Mouse (Mus musculus) liver, embryonic 11.5 days (tissue): ENCODE measurements around the gene Pde5a. TPM values are rescaled to one million over a fixed set of nuclear protein-coding genes. Genes with fewer than 3 reads are reported as not detected.

Source experiments
- ATAC-seq: fragments of 200-750 bp; cut with Nextera tagmentation; replicated peaks from 2 replicates; pipeline ENCODE4 v1.8.0; 2017; ENCODE audit warnings: moderate number of reproducible peaks, mild to moderate bottlenecking, moderate TSS enrichment, moderate library complexity; ENCODE audit not compliant: low FRiP score
- DNase-seq: peaks from one replicate; pipeline ENCODE4 v3.0.0-alpha.2; 2017; ENCODE audit warnings: low spot score
- H3K27ac ChIP-seq: fragments of 300-500 bp; sonication (generic); 2 replicates; pipeline ENCODE4 v1.5.1; 2014; ENCODE audit warnings: mild to moderate bottlenecking, low read depth, low read length, control low read depth
- H3K27me3 ChIP-seq: fragments of 300-500 bp; sonication (generic); replicated peaks from 2 replicates; pipeline ENCODE4 v1.6.1; 2014; ENCODE audit warnings: low read length, mixed read lengths; ENCODE audit not compliant: control insufficient read depth, insufficient read depth
- H3K36me3 ChIP-seq: fragments of 300-500 bp; sonication (generic); 2 replicates; pipeline ENCODE4 v1.6.1; 2014; ENCODE audit warnings: mild to moderate bottlenecking, low read length, moderate library complexity, mixed read lengths; ENCODE audit not compliant: control insufficient read depth, insufficient read depth
- H3K4me1 ChIP-seq: fragments of 300-500 bp; sonication (generic); replicated peaks from 2 replicates; pipeline ENCODE4 v1.6.1; 2014; ENCODE audit warnings: low read length, mixed read lengths; ENCODE audit not compliant: control insufficient read depth, insufficient read depth
- H3K4me2 ChIP-seq: fragments of 300-500 bp; sonication (generic); 2 replicates; pipeline ENCODE4 v1.6.1; 2014; ENCODE audit warnings: mild to moderate bottlenecking, control low read depth, moderate library complexity
- H3K4me3 ChIP-seq: fragments of 300-500 bp; sonication (generic); 2 replicates; pipeline ENCODE4 v1.5.1; 2014; ENCODE audit warnings: low read depth, low read length, control low read depth
- H3K9ac ChIP-seq: fragments of 300-500 bp; sonication (generic); 2 replicates; pipeline ENCODE4 v1.6.1; 2014; ENCODE audit warnings: low read depth, low read length, control low read depth
- H3K9me3 ChIP-seq: fragments of 300-500 bp; sonication (generic); 2 replicates; pipeline ENCODE4 v1.6.1; 2016; ENCODE audit warnings: low read length, inconsistent platforms, mixed read lengths; ENCODE audit not compliant: control insufficient read depth
- WGBS: fragments of 180-500 bp; shearing (Covaris S2); extraction: QIAGEN DNeasy Blood & Tissue Kit; methylation state at CpG from one replicate; pipeline ENCODE4 v1.1.7; 2014; 5-methylcytosine and 5-hydroxymethylcytosine counted together
- polyA plus RNA-seq: library from polyadenylated mRNA; unstranded; fragments of >200 nt; fragmentation: Nextera tagmentation; extraction: Ambion mirVana; gene quantifications from 2 replicates; pipeline ENCODE4 v1.2.1, GENCODE M21; 2014

The Pde5a gene
- polyA plus RNA-seq, 1 experiment from 2014 or later = 4.9 TPM

GRCm38 (mm10) chr3:122814531-122814930, 85.8 kb downstream of the Pde5a start:
- H3K4me2 ChIP-seq = no peak overlapping the region
- H3K4me3 ChIP-seq = no peak overlapping the region
- no peak for ATAC-seq
- no peaks in the 10 kb centered on the region for H3K36me3 ChIP-seq
- no peaks in the 10 kb centered on the region for H3K9me3 ChIP-seq
- H3K4me1 ChIP-seq = no peaks in the 10 kb centered on the region
- no peak overlapping the region for H3K9ac ChIP-seq
- H3K27me3 ChIP-seq = no peaks in the 10 kb centered on the region
- 72% methylated on average over 4 of the region's 4 CpGs for WGBS
- no peak overlapping the region for H3K27ac ChIP-seq
- DNase-seq = no peak

- no peak overlapping the region for H3K4me2 ChIP-seq
- H3K4me1 ChIP-seq = no peaks in the 10 kb centered on the region
- no peak overlapping the region for H3K9ac ChIP-seq
- H3K4me3 ChIP-seq = no peak overlapping the region
- WGBS = 82% methylated on average over 5 of the region's 5 CpGs
- no peaks in the 10 kb centered on the region for H3K36me3 ChIP-seq
- DNase-seq = no peak
- H3K27me3 ChIP-seq = no peaks in the 10 kb centered on the region
- H3K9me3 ChIP-seq = no peaks in the 10 kb centered on the region
- no peak for ATAC-seq
- H3K27ac ChIP-seq = no peak overlapping the region
These were observed 89.5 kb downstream of the Pde5a start for GRCm38 (mm10) chr3:122818282-122818681.

DNA sequence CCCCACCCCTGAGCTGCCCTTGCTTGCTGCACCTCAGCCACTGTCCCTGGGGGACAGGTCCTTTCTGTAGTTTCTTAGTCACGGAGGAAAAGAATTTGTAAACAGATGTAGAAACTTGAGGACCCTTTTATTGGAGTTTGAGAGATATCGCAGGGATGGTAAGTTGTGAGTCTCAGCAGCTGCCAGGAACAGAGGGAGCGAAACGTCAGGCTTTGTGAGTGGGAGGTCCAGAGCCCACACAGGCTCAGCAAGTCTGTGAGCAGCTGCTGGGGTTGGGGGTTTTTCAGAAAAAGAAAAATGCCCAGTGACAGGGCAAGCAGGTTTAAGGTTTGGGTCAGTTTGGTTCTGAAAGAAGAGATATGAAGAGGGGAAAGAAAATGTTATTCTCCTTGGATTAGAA, 92.0 kb downstream of the Pde5a start:
- Histone ChIP-seq H3K4me2 (no peak overlapping the region), H3K9ac (no peak overlapping the region), H3K36me3 (no peaks in the 10 kb centered on the region), H3K9me3 (no peaks in the 10 kb centered on the region), H3K4me1 (no peaks in the 10 kb centered on the region), H3K4me3 (no peak overlapping the region), H3K27me3 (no peaks in the 10 kb centered on the region), H3K27ac (no peak overlapping the region)
- 62% methylated on average over 4 of the region's 4 CpGs for WGBS
- DNase-seq (no peak), ATAC-seq (no peak)

DNA sequence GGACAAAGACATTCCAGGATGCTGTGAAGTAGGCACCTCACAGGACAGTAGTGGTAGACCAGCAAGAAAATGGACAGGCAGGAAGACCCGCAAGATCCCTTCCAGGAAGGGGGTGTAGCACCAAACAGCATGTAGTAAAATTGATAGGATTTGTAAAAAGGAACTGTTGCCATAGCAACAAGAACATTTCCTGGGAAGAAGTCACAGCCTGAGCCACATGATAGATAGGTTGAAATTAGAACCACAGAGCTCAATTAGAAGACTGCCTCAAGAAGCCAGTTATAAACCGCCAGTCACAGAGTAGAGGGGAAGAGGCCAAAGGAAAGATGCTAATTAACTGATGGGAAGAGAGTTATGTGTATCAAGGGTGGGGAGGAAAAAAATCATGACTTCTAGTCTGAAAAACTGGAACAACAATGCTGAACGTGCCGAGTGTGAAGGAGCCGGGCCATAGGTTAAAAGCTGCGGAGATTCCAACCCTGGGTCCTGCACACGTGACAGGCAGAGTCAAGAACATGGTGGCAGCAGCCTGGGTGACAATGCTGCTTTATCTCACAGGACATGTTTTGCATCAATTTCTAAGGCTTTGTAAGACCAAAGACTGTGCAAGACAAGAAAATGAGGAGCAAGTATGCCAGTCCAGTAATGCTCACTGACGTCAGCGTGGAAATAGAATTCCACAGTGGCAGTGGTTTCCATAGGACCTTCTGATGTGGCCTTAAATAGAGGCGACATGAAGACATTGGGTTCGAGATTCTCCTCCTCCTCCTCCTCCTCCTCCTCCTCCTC, 99.7 kb downstream of the Pde5a start:
- Histone ChIP-seq H3K36me3 (no peaks in the 10 kb centered on the region), H3K27me3 (no peaks in the 10 kb centered on the region), H3K9me3 (no peaks in the 10 kb centered on the region), H3K27ac (no peak overlapping the region), H3K9ac (no peak overlapping the region), H3K4me3 (no peak overlapping the region), H3K4me1 (no peaks in the 10 kb centered on the region), H3K4me2 (no peak overlapping the region)
- DNase-seq (no peak), ATAC-seq (no peak)
- WGBS = 88% methylated on average over 11 of the region's 11 CpGs

- DNase-seq (no peak), ATAC-seq (no peak)
- no peaks in the 10 kb centered on the region for H3K9me3 ChIP-seq
- H3K27ac ChIP-seq = no peak overlapping the region
- no peaks in the 10 kb centered on the region; the same call in 1 of the 2 replicates for H3K4me1 ChIP-seq
- no peak overlapping the region for H3K9ac ChIP-seq
- H3K27me3 ChIP-seq = no peaks in the 10 kb centered on the region
- no peaks in the 10 kb centered on the region for H3K36me3 ChIP-seq
- H3K4me3 ChIP-seq = no peak overlapping the region
- no peak overlapping the region for H3K4me2 ChIP-seq
- 55% methylated on average over 5 of the region's 5 CpGs for WGBS
These were observed 105.8 kb downstream of the Pde5a start for GRCm38 (mm10) chr3:122834519-122834918.

GRCm38 (mm10) chr3:122835097-122835850, 106.5 kb downstream of the Pde5a start:
- no peak overlapping the region for H3K27ac ChIP-seq
- no peak for DNase-seq
- no peaks in the 10 kb centered on the region for H3K27me3 ChIP-seq
- H3K9ac ChIP-seq = no peak overlapping the region
- WGBS = 83% methylated on average over 8 of the region's 8 CpGs
- H3K9me3 ChIP-seq = no peaks in the 10 kb centered on the region
- no peaks in the 10 kb centered on the region for H3K36me3 ChIP-seq
- H3K4me3 ChIP-seq = no peak overlapping the region
- no peak overlapping the region for H3K4me2 ChIP-seq
- no peaks in the 10 kb centered on the region; the same call in 1 of the 2 replicates for H3K4me1 ChIP-seq
- no peak for ATAC-seq

DNA sequence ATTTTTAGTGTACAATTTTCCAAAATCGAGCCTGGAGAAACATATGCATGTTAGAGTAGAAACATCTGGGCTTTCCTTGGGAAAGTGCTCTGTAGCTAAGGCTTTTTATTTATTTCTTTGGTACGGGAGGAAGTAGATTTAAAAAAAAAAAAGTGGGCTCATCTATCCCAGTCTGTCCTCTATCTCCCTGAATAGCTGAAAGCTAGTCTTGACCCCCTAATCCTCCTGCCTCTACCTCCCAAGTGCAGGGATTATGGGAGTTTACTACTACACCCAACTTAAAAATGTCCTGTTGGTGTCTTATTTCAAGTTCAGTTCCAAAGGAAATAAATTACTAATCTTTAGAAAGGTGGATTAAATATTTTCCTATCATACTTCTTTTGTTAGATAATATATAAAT, 108.9 kb downstream of the Pde5a start:
- Histone ChIP-seq H3K36me3 (no peaks in the 10 kb centered on the region), H3K27ac (no peak overlapping the region), H3K4me1 (no peaks in the 10 kb centered on the region; the same call in 1 of the 2 replicates), H3K4me3 (no peak overlapping the region), H3K4me2 (no peak overlapping the region), H3K9ac (no peak overlapping the region), H3K9me3 (no peaks in the 10 kb centered on the region), H3K27me3 (no peaks in the 10 kb centered on the region)
- WGBS = 71% methylated on average over 2 of the region's 2 CpGs
- DNase-seq (no peak), ATAC-seq (no peak)

GRCm38 (mm10) chr3:122848410-122849034, 119.8 kb downstream of the Pde5a start:
- WGBS = 51% methylated on average over 5 of the region's 5 CpGs
- Histone ChIP-seq H3K27me3 (no peaks in the 10 kb centered on the region), H3K36me3 (peaks cover 5% of the 10 kb centered on the region; the same call in 1 of the 2 replicates), H3K27ac (no peak overlapping the region), H3K4me1 (no peaks in the 10 kb centered on the region), H3K4me3 (no peak overlapping the region), H3K4me2 (no peak overlapping the region), H3K9me3 (no peaks in the 10 kb centered on the region), H3K9ac (no peak overlapping the region)
- ATAC-seq = no peak
- DNase-seq = no peak
